Mouse (Mus musculus) retina, embryonic 14.5 days (tissue): Measurements from ENCODE around the gene Ankrd24.
"Not testable (repeated sequence)": the region's sequence is repeated elsewhere in the genome, so short reads cannot be mapped to it uniquely, and the experiment has no call there.

Experiments used
- DNase-seq: peaks from one replicate; pipeline ENCODE4 v3.0.0-alpha.2; 2015; ENCODE audit warnings: low spot score

Gene Ankrd24

GRCm38 (mm10) chr10:81644716-81645115 lies 16.4 kb downstream of the Ankrd24 start:
- no peak for DNase-seq

DNA sequence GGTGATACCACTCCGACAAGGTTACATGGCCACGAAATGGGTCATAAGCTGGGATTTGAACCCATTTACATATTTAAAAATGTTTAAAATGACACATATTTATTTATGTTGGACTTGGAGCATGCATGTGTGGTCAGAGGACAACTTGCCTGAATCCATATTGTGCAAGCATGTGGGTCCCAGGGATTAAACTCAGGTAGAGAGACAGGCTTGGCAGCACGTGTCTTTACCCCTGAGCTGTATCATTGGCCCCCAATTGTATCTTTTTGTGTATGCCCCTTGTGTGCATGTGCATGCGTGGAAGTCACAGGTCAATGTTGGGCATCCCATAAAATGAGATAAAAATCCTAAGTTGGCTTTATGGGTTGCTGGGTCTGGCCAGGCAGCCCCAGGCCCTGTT lies 17.1 kb downstream of the Ankrd24 start:
- DNase-seq, result no peak

DNA sequence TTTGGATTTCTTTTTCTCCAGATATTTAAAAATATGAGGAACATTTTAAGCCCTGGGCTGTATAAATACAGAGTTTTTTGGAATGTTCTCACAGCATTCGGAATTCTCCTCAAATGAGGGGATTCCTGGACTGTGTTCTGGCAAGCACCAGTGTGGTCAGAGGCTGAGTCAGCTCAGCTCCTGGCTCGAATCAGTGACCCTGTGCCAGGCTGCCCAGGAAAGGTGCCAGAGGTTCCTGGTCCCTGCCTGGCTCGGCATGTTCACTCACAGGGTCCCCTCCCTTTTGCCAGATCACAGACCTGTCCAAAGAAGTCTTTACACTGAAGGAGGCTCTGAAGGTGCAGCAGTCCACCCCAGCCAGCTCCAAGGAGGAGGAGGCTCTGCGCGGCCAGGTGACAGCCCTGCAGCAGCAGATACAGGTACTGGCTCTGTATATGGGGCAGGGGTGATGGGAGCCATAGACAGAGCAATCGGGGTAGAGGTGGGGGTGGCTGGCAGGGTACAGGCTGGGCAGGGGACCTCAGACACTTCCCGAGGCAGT lies 17.7 kb downstream of the Ankrd24 start:
- no peak for DNase-seq

DNA sequence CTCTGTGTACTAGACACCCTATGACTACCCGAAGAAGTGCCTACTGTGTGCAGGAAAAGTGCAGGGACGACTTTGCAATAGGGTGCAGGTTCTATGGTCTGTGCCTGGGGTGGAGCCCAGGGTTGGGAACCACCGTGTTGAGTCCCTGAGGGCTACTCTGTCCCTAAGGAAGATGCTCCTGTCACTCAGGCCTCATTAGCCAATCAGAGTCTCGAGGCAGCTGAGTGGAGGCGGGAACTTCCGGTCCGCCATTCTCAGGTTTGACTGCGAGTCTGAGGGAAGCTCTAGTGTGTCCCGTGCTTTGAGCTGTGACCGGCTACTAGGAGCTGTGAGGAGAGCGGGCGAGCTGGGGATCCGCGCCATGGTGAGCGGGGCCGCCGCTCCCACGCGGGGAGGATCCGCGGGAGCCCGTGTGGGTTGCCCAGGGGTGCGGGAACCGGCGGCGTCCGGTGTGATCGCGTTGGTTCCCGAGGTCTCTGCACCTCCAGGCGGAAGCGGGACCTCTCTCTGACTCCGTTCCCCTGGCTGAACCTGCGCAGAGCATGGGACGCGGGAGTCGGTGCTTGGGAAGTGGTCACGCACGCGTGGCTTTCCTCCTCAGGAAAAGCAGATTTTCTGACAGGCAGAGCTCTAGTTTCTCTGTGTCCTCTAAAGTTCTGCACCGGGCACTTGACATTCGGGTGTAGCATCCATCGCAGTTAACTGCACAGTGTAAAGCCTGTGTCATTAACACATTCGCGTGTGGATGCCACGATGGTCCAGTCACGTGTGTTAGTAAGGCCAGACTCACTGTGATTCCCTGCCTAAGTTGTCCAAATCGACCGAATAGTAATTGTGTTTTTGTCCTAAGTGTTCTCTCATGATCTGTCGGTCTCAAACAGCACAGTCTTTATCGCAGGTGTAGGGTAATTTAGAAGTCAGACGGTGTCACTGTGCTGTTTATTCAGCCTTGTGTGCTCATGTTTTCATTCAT lies 20.7 kb downstream of the Ankrd24 start, which contains the start of gene Gm10778:
Gene Gm10778, plus strand, starts transcription at position 257 of the 973 bp plus-strand sequence.
- DNase-seq, result peak; percentile 97

- no peak for DNase-seq
Observed at GRCm38 (mm10) chr10:81655178-81655577, 26.8 kb downstream of the Ankrd24 start.

DNA sequence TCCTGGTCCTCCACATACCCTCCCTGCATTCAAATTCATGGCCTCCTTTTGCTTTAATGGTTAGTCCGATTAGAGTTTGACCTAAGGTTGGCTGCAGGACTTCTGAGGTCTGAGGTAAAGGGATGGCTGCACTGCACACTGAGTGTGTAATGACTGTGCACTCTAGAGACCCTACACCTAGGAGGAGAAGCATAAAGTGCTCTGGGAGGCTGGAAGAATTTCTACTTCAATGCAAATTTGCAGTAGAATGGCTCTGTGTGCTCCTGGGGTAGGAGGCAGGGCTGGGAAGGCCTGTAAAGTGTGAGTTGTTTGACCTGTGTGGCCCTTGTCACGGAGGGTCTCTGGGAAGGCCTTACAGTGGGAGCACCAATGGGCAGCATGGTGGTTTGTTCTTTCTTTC lies 27.8 kb downstream of the Ankrd24 start:
- DNase-seq, result no peak

DNA sequence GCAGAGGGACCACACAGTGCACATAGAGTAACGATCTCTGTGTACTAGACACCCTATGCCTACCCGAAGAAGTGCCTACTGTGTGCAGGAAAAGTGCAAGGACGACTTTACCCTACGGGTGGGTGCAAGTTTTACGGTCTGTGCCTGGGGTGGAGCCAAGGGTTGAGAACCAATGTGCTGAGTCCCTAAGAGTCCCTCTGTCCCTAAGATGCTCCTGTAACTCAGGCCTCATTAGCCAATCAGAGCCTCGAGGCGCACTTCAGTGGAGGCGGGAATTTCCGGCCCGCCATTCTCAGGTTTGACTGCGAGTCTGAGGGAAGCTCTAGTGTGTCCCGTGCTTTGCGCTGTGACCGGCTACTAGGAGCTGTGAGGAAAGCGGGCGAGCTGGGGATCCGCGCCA lies 58.8 kb downstream of the Ankrd24 start:
- DNase-seq, result not testable (repeated sequence)
